Mouse (Mus musculus) forebrain, embryonic 10.5 days (tissue): Measurements from ENCODE around the gene Tctex1d4. TPM values are rescaled to one million over a fixed set of nuclear protein-coding genes. Genes with fewer than 3 reads are reported as not detected.

Experiments used
- DNase-seq: peaks from one replicate; pipeline ENCODE4 v3.0.0-alpha.2; 2017; ENCODE audit warnings: low spot score; ENCODE audit errors: extremely low spot score
- H3K27ac ChIP-seq: fragments of 300-500 bp; sonication (generic); 2 replicates; pipeline ENCODE4 v1.5.1; 2016; ENCODE audit warnings: mild to moderate bottlenecking
- H3K27me3 ChIP-seq: fragments of 300-500 bp; sonication (generic); 2 replicates; pipeline ENCODE4 v1.6.1; 2016; ENCODE audit warnings: mild to moderate bottlenecking; ENCODE audit not compliant: poor library complexity, severe bottlenecking
- H3K36me3 ChIP-seq: fragments of 300-500 bp; sonication (generic); replicated peaks from 2 replicates; pipeline ENCODE4 v1.6.1; 2016; ENCODE audit warnings: mild to moderate bottlenecking, moderate library complexity
- H3K4me1 ChIP-seq: fragments of 300-500 bp; sonication (generic); 2 replicates; pipeline ENCODE4 v1.6.1; 2016
- H3K4me3 ChIP-seq: fragments of 300-500 bp; sonication (generic); 2 replicates; pipeline ENCODE4 v1.5.1; 2016; ENCODE audit warnings: mild to moderate bottlenecking, moderate library complexity
- H3K9me3 ChIP-seq: fragments of 300-500 bp; sonication (generic); 2 replicates; pipeline ENCODE4 v1.6.1; 2016; ENCODE audit warnings: mild to moderate bottlenecking, moderate library complexity
- WGBS: fragments of 180-500 bp; shearing (Covaris S2); methylation state at CpG from one replicate; pipeline ENCODE4 v1.1.7; 2016; 5-methylcytosine and 5-hydroxymethylcytosine counted together
- polyA plus RNA-seq: library from polyadenylated mRNA; unstranded; fragments of >200 nt; fragmentation: Nextera tagmentation; extraction: Ambion mirVana; gene quantifications from 2 replicates; pipeline ENCODE4 v1.2.1, GENCODE M21; 2016

Gene Tctex1d4
- polyA plus RNA-seq = not detected in 2 replicates

DNA sequence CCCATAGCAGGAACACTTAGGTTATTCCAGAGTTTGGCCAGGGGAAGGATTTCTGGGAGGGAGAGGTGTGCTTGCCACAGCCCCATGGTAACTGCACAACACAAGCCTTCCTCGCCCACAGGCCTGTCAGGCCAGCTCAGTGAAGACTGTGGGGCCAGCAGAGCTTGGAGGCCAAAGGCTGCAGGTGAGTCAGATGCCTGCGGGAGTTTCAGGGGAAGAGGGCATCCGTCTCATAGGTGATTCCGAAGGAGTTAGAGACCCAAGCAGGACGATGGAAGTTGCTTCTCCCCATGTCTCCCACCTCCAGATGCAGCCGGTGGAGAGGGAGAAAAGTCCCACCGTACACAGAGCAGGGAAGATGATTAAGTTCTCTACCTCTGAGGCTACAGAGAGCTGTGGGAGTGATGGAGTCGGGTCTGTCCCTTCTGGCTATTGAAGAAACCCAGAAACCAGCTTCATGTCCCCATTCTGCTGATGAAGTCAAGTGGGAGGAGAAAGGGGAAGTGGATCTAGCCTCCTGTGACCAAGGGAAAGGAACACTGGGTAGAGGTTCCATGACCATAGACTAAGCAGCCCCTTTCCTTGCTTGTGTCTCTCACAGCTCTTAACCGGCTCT is at the start of gene Tctex1d4:
TSS of gene Tctex1d4 (plus strand) at position 120 of the 616 bp plus-strand sequence.
- DNase-seq = no peak
- peaks cover 57% of the 10 kb centered on the region for H3K4me1 ChIP-seq
- peak within 1 kb of the TSS; percentile 10; the same call in 1 of the 2 replicates for H3K4me3 ChIP-seq
- no peaks in the 10 kb centered on the region for H3K9me3 ChIP-seq
- H3K27me3 ChIP-seq = peaks cover 41% of the 10 kb centered on the region
- 87% methylated on average over 9 of the region's 9 CpGs for WGBS
- peaks cover 29% of the 10 kb centered on the region for H3K36me3 ChIP-seq
- peak within 1 kb of the TSS; percentile 84 for H3K27ac ChIP-seq

DNA sequence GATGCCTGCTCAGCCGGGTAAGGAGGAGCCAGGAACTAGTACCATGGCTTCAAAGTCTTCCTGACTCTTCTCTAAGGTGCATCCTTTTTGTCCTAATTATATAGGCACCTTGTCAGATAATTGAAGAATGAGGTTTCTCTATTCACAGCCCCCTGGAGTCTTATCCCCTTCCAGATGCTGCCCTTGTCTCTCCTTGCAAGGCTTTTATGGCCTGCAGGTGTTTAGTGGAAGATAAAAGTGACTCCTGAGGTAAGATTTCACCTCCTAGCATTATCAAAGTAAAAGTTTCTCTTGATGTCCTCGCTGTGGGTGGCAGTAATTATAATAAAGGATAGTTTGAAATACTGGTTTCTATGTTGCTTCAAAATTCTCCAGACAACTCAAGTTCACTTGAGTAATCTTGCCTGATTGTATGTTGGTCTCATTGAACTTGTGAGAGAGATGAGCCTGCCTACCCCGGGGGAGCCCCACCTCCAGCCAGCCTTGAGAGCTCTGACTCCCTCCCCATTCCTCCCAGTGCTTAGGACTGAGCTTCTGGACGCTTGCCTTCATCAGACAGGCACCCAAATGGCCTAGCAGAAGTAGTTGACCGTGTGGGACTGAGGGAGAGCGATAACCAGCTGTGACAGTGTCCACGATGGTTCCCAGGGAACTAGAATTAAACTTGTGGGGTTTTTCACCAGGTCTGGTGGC is 38.5 kb upstream of the Tctex1d4 start:
- Histone ChIP-seq H3K27ac (no peak overlapping the region), H3K36me3 (peaks cover 41% of the 10 kb centered on the region), H3K9me3 (no peaks in the 10 kb centered on the region), H3K4me3 (no peak overlapping the region), H3K27me3 (no peaks in the 10 kb centered on the region), H3K4me1 (peaks cover 8% of the 10 kb centered on the region; the same call in 1 of the 2 replicates)
- DNase-seq = no peak
- WGBS = 83% methylated on average over 7 of the region's 7 CpGs

DNA sequence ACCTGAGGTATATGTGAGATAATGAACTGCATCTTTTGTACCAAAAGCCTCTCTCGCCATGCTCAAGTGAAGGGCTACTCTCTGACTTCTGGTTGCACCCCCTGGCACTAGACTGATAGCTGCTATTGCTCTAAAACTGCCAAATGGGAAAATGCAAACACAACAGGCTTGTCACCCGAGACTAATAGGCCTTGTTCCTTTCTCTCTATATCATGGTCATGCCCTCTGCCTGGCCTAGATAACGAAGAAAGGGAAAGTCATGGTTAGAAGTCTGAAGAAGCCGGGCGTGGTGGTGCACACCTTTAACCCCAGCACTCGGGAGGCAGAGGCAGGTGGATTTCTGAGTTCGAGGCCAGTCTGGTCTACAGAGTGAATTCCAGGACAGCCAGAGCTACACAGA is 36.0 kb upstream of the Tctex1d4 start:
- Histone ChIP-seq H3K27me3 (peaks cover 17% of the 10 kb centered on the region), H3K4me1 (peaks cover 16% of the 10 kb centered on the region), H3K27ac (no peak overlapping the region), H3K36me3 (peaks cover 24% of the 10 kb centered on the region), H3K4me3 (no peak overlapping the region), H3K9me3 (no peaks in the 10 kb centered on the region)
- WGBS = 88% methylated on average over 7 of the region's 7 CpGs
- no peak for DNase-seq

GRCm38 (mm10) chr4:117094626-117095361 is 31.8 kb upstream of the Tctex1d4 start:
- H3K9me3 ChIP-seq = no peaks in the 10 kb centered on the region
- DNase-seq = no peak
- peaks cover 49% of the 10 kb centered on the region for H3K27me3 ChIP-seq
- H3K4me1 ChIP-seq = peaks cover 48% of the 10 kb centered on the region
- WGBS = 92% methylated on average over 3 of the region's 3 CpGs
- no peak overlapping the region for H3K4me3 ChIP-seq
- H3K27ac ChIP-seq = 0 out of 2 replicates have a peak overlapping the region, but pooled peaks have one; percentile 88
- no peaks in the 10 kb centered on the region for H3K36me3 ChIP-seq

DNA sequence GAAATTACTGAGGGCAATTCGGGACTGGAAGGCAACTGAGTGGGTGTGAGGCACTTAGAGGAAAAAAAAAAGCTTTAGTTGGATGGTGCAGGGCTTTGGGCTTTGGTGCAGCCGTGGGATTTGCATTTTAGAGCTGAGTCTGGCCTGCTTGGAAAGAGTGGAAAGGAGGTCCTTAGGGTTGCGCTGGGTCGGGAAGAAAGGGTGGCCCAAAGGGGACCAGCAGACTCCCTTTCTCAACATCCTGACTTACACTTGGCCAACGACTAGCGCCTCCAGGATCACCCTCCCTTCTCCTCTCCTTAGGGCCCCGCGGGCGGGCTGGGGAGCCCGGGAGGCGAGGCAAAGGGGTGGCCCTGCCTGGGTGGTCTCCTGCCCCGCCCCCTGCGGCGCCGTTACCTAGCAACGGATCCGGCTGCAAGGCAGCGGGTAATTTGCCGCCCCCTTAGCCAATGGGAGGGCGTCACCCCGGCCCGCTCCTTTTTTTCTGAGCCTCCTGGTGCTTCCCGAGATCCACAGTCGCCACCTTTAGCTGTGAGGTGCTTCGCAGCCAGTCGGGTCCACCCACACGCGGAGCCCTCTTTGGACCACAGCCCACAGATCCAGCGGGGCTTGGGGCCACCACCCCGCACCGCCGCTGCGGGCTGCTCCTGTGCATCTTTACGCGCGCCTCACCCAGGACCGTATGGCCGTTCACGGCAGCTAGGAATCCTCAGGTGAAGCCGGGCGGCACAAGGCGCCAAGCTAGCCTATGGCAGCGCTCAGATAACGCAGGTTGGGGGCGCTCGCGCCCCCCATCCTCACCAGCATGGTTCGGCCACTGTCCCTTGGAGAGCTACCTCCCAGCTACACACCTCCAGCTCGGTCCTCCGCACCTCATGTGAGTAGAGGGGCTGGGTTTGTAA is 30.8 kb upstream of the Tctex1d4 start, which contains the start of gene Ptch2:
TSS of gene Ptch2 (plus strand) at position 525 of the 902 bp plus-strand sequence.
- under 1% methylated on average over 50 of the region's 50 CpGs for WGBS
- peak; percentile 88 for DNase-seq
- peak within 1 kb of the TSS; percentile 88 for H3K27ac ChIP-seq
- H3K27me3 ChIP-seq = peaks cover 49% of the 10 kb centered on the region
- H3K4me3 ChIP-seq = peak within 1 kb of the TSS; percentile 71
- peaks cover 5% of the 10 kb centered on the region; the same call in 1 of the 2 replicates for H3K36me3 ChIP-seq
- peaks cover 43% of the 10 kb centered on the region for H3K4me1 ChIP-seq
- H3K9me3 ChIP-seq = no peaks in the 10 kb centered on the region

DNA sequence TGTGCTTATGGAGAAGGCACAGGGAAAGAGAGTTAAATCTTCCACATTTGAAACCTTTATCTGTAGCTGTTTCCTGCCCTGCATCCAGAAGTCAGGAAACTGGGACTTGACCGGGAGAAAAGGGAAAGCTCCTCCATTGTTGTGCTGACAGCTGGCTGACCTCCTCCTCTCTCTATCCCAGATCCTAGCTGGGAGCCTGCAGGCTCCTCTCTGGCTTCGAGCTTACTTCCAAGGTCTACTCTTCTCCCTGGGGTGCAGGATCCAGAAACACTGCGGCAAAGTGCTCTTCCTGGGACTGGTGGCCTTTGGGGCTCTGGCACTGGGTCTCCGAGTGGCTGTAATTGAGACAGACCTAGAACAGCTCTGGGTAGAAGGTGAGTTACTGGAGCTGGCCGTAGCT is 29.9 kb upstream of the Tctex1d4 start:
- peaks cover 6% of the 10 kb centered on the region; the same call in 1 of the 2 replicates for H3K36me3 ChIP-seq
- 16% methylated on average over 5 of the region's 5 CpGs for WGBS
- no peaks in the 10 kb centered on the region for H3K9me3 ChIP-seq
- no peak for DNase-seq
- H3K4me1 ChIP-seq = peaks cover 48% of the 10 kb centered on the region
- H3K27ac ChIP-seq = peak overlapping the region; percentile 88
- H3K27me3 ChIP-seq = peaks cover 49% of the 10 kb centered on the region
- H3K4me3 ChIP-seq = peak overlapping the region; percentile 71

DNA sequence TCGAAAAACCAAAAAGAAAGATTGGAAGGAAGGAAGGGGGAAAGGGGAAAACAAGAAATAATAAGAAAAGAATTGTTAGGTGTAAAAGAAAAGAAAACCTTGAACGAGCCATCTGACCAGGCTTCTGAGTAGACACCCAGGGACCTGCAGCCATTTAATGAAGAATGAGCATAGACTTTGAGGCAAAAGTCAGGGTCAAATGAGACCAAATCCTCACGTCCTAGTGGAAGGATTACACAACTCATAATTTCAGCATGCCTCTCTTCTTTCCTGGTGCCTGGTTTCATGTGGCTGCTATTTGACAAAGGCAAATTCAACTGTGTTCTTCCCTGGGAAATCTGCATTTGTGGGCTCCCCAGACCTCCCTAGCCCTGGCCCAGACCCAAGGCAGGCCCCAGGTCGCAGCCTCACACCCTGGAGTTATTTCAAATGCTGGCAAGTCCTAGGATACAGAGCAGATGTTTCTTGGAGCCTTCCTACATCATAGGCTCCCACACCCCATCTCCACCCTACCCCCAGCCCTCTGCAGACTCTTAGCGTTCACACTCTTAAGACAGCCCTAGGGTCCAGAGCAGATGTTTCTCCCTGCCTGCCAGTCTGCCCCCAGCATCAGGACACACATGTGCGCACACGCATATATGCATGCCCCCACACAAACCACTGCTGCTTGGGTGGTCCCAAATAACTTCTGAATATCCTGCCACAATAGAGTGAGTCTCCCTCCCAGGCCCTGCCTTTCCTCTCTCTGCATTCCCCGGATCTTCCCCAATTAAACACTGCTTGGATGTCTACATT is 28.4 kb upstream of the Tctex1d4 start:
- DNase-seq = no peak
- H3K27ac ChIP-seq = peak overlapping the region; percentile 63
- H3K36me3 ChIP-seq = peaks cover 6% of the 10 kb centered on the region
- H3K27me3 ChIP-seq = peaks cover 49% of the 10 kb centered on the region
- H3K9me3 ChIP-seq = no peaks in the 10 kb centered on the region
- WGBS = 70% methylated on average over 8 of the region's 8 CpGs
- H3K4me1 ChIP-seq = peaks cover 52% of the 10 kb centered on the region
- peak overlapping the region; percentile 71; the same call in 1 of the 2 replicates for H3K4me3 ChIP-seq

- H3K4me1 ChIP-seq = peaks cover 52% of the 10 kb centered on the region
- no peak for DNase-seq
- H3K36me3 ChIP-seq = peaks cover 6% of the 10 kb centered on the region
- peak overlapping the region; percentile 63; the same call in 1 of the 2 replicates for H3K27ac ChIP-seq
- WGBS = 72% methylated on average over 2 of the region's 2 CpGs
- no peaks in the 10 kb centered on the region for H3K9me3 ChIP-seq
- H3K4me3 ChIP-seq = no peak overlapping the region
- H3K27me3 ChIP-seq = peaks cover 49% of the 10 kb centered on the region
These were observed 27.9 kb upstream of the Tctex1d4 start for GRCm38 (mm10) chr4:117098764-117099036.

- peaks cover 51% of the 10 kb centered on the region for H3K4me1 ChIP-seq
- WGBS = 73% methylated on average over 4 of the region's 4 CpGs
These were observed 26.6 kb upstream of the Tctex1d4 start for GRCm38 (mm10) chr4:117100036-117100435.

DNA sequence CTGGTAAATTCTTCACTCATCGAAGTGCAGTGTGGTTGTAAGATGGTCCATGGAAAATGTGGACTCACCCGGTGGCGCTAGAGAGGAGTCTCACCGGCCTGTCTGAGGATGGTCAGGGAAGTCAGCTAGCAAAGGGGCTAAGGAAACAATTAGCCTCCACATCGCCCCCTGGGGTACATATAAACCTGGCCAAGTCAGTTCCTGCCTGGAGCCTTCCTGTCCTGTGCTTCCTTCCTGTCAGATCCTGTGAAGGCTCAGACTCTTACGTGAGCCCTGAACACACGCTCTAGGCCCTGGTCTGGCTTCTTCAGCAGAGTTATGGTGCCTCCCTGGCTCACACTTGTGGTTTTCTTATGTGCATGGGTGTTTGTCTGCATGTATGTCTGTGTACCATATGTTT is 25.4 kb upstream of the Tctex1d4 start:
- H3K27me3 ChIP-seq = peaks cover 30% of the 10 kb centered on the region
- H3K36me3 ChIP-seq = peaks cover 28% of the 10 kb centered on the region
- H3K27ac ChIP-seq = no peak overlapping the region
- H3K4me3 ChIP-seq = no peak overlapping the region
- H3K9me3 ChIP-seq = no peaks in the 10 kb centered on the region
- no peak for DNase-seq
- H3K4me1 ChIP-seq = peaks cover 48% of the 10 kb centered on the region
- 47% methylated on average over 7 of the region's 7 CpGs for WGBS

More at GRCm38 (mm10) chr4:117100036-117100435, 26.6 kb upstream of the Tctex1d4 start:
- no peak for DNase-seq
- Histone ChIP-seq H3K36me3 (peaks cover 19% of the 10 kb centered on the region), H3K27me3 (peaks cover 41% of the 10 kb centered on the region), H3K4me3 (no peak overlapping the region), H3K9me3 (no peaks in the 10 kb centered on the region), H3K27ac (no peak overlapping the region)

- no peak overlapping the region for H3K4me3 ChIP-seq
- H3K9me3 ChIP-seq = no peaks in the 10 kb centered on the region
- no peak overlapping the region for H3K27ac ChIP-seq
- H3K36me3 ChIP-seq = peaks cover 52% of the 10 kb centered on the region
- H3K27me3 ChIP-seq = peaks cover 4% of the 10 kb centered on the region; the same call in 1 of the 2 replicates
- WGBS = 82% methylated on average over 10 of the region's 10 CpGs
- peaks cover 19% of the 10 kb centered on the region for H3K4me1 ChIP-seq
- DNase-seq = no peak
These were observed 21.9 kb upstream of the Tctex1d4 start for GRCm38 (mm10) chr4:117104672-117105071.
